Comparison of ENCODE assay signal across 14 mouse cellular contexts in genomic region chr5:139076450-139076849, GRCm38 (mm10).
DNase-seq lines count a peak whose midpoint lies in the region; ATAC-seq and TF ChIP-seq lines count a peak whose summit lies in the region.
"Had no signal": no experiment of that assay in that cellular context is flagged by ENCODE, and none has a peak within 500 bp of the region (broad histone marks: within the 10 kb centered on the region; RNA-seq: fewer than 3 reads in every experiment).

No protein-coding gene starts in this region.

- H3K27ac ChIP-seq in intestine, embryonic 16.5 days (ENCODE audit: low read length): peak overlapping the region; percentile 52; the same call in 1 of the 2 replicates
- H3K27ac ChIP-seq in intestine, embryonic 15.5 days: no peak overlapping the region
- 0 out of 2 replicates have a peak overlapping the region, but pooled peaks have one; percentile 0 for H3K27ac ChIP-seq in hindbrain, postnatal 0 days
- H3K27ac ChIP-seq: embryonic facial prominence, embryonic 12.5 days; heart, embryonic 15.5 days; liver, embryonic 12.5 days had no signal

- H3K9ac ChIP-seq in intestine, embryonic 16.5 days (ENCODE audit: low read depth, low read length): no peak overlapping the region
- H3K9ac ChIP-seq in intestine, embryonic 15.5 days: no peak overlapping the region
- no peak overlapping the region for H3K9ac ChIP-seq in hindbrain, postnatal 0 days (replicated peaks; ENCODE audit: low read length)
- H3K9ac ChIP-seq: embryonic facial prominence, embryonic 12.5 days; heart, embryonic 15.5 days; liver, embryonic 12.5 days had no signal

- TF ChIP-seq CTCF in brain, embryonic 14.5 days (IDR thresholded peaks at IDR 0.05; ENCODE audit: borderline replicate concordance, extremely low read depth, insufficient read depth, insufficient read length): no peak
- no peak for TF ChIP-seq CTCF in hindbrain, postnatal 0 days (IDR thresholded peaks at IDR 0.05; ENCODE audit: low read depth)

- no peak for TF ChIP-seq POLR2A in brain, embryonic 14.5 days (IDR thresholded peaks at IDR 0.05; ENCODE audit: borderline replicate concordance, extremely low read depth, insufficient read depth, insufficient read length, poor library complexity, severe bottlenecking)

- 70% methylated on average over 7 of the region's 7 CpGs for WGBS in intestine, embryonic 16.5 days
- WGBS in intestine, embryonic 15.5 days: 69% methylated on average over 7 of the region's 7 CpGs
- 53% methylated on average over 7 of the region's 7 CpGs for WGBS in hindbrain, postnatal 0 days

- no peak overlapping the region for H3K4me3 ChIP-seq in intestine, embryonic 16.5 days (ENCODE audit: low read length)
- H3K4me3 ChIP-seq in intestine, embryonic 15.5 days (replicated peaks): no peak overlapping the region
- H3K4me3 ChIP-seq in hindbrain, postnatal 0 days (ENCODE audit: low read length): no peak overlapping the region
- H3K4me3 ChIP-seq: embryonic facial prominence, embryonic 12.5 days; heart, embryonic 15.5 days; liver, embryonic 12.5 days had no signal

- no peak overlapping the region for H3K4me2 ChIP-seq in intestine, embryonic 16.5 days (ENCODE audit: low read depth, low read length)
- H3K4me2 ChIP-seq in intestine, embryonic 15.5 days (replicated peaks): no peak overlapping the region
- no peak overlapping the region for H3K4me2 ChIP-seq in hindbrain, postnatal 0 days (ENCODE audit: low read depth, low read length)
- H3K4me2 ChIP-seq: embryonic facial prominence, embryonic 12.5 days; liver, embryonic 12.5 days had no signal

- H3K4me1 ChIP-seq in intestine, embryonic 16.5 days (ENCODE audit: control insufficient read depth, insufficient read depth, low read length): peaks cover 37% of the 10 kb centered on the region
- H3K4me1 ChIP-seq in intestine, embryonic 15.5 days (replicated peaks): peaks cover 43% of the 10 kb centered on the region
- H3K4me1 ChIP-seq in hindbrain, postnatal 0 days (ENCODE audit: insufficient read depth, low read length): peaks cover 22% of the 10 kb centered on the region

- intact Hi-C loops in gastrocnemius, postnatal 14 days (cut with DNase I; ENCODE audit: low total_unique reads): loop anchor here (5.0 kb wide), 1 partner anchor 106 kb away; no protein-coding TSS in a partner anchor
- intact Hi-C loops in gastrocnemius, postnatal 36 days (cut with DNase I): loop anchor here (5.0 kb wide), 1 partner anchor 79 kb away; the partner anchor contains the start of gene Pdgfa

- ATAC-seq in intestine, embryonic 16.5 days: no peak
- ATAC-seq in intestine, embryonic 15.5 days: no peak
- peak; percentile 52 for ATAC-seq in hindbrain, postnatal 0 days
- ATAC-seq: CD4-positive, CD25-positive, alpha-beta regulatory T cell, adult 4 months; intestine, postnatal 0 days; liver, embryonic 12.5 days had no signal

- no peaks in the 10 kb centered on the region for H3K27me3 ChIP-seq in intestine, embryonic 16.5 days (replicated peaks; ENCODE audit: control insufficient read depth, insufficient read depth, low read length)
- no peaks in the 10 kb centered on the region for H3K27me3 ChIP-seq in intestine, embryonic 15.5 days (replicated peaks)
- no peaks in the 10 kb centered on the region for H3K27me3 ChIP-seq in hindbrain, postnatal 0 days (ENCODE audit: insufficient read depth, low read length)
- H3K27me3 ChIP-seq: embryonic facial prominence, embryonic 12.5 days; heart, embryonic 15.5 days; liver, embryonic 12.5 days had no signal

- DNase-seq in gastrocnemius, postnatal 14 days: peak; percentile 23
- no peak for DNase-seq in gastrocnemius, postnatal 36 days
- peak; percentile 23 for DNase-seq in brain, embryonic 14.5 days (ENCODE audit: low read depth)
- DNase-seq in hindbrain, postnatal 0 days (ENCODE audit: low spot score): peak; percentile 43
- DNase-seq in adrenal gland, postnatal 25 days: no peak
- DNase-seq: adrenal gland, postnatal 14 days; kidney, postnatal 14 days had no signal

- no peaks in the 10 kb centered on the region for H3K36me3 ChIP-seq in intestine, embryonic 16.5 days (ENCODE audit: control insufficient read depth, insufficient read depth, low read length)
- no peaks in the 10 kb centered on the region for H3K36me3 ChIP-seq in intestine, embryonic 15.5 days
- no peaks in the 10 kb centered on the region for H3K36me3 ChIP-seq in hindbrain, postnatal 0 days (ENCODE audit: insufficient read depth, low read length)
- H3K36me3 ChIP-seq: embryonic facial prominence, embryonic 12.5 days; heart, embryonic 15.5 days; liver, embryonic 12.5 days had no signal

- H3K9me3 ChIP-seq in intestine, embryonic 16.5 days (ENCODE audit: control insufficient read depth, low read length): peaks cover 2% of the 10 kb centered on the region; the same call in 1 of the 2 replicates
- H3K9me3 ChIP-seq in intestine, embryonic 15.5 days: no peaks in the 10 kb centered on the region
- no peaks in the 10 kb centered on the region for H3K9me3 ChIP-seq in hindbrain, postnatal 0 days (ENCODE audit: low read length)
- H3K9me3 ChIP-seq: embryonic facial prominence, embryonic 12.5 days; heart, embryonic 15.5 days; liver, embryonic 12.5 days had no signal

Comparison
In these comparisons a context has a peak if more than half of its experiments do, and no peak if none do; other contexts are left out.
1. DNase-seq: peak in gastrocnemius, postnatal 14 days (single experiment), brain, embryonic 14.5 days (single experiment) and hindbrain, postnatal 0 days (single experiment); none in gastrocnemius, postnatal 36 days (0 of 2) and adrenal gland, postnatal 25 days (single experiment).